8 mouse cellular contexts compared by ENCODE assay signal in the genomic region with DNA sequence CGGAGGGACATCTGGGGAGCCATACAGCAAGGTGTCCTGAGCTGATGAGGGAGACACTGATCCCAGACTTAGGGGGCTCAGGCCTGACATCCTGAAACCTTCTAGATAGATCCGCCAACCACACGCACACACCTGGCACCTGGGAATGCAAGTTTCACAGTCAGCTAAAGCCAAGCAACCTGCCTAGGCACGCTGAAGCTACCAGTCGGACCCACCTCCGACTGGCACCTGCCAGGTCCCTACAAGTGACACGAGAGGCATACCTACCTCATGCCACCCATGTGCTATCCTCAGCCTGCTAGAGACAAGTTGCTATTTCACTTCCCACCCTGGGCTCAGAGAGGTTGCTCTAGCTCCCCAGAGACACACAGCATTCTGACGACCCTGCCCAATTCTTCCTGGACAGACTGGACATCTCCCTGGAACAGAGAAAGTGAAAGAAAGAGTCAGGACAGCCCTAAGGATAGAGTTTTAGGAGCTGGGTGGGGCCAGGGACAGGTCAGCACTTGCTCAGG. TPM values are rescaled to one million over a fixed set of nuclear protein-coding genes. Genes with fewer than 3 reads are reported as not detected.
DNase-seq lines count a peak whose midpoint lies in the region; ATAC-seq and TF ChIP-seq lines count a peak whose summit lies in the region.

No protein-coding gene starts in this region.

- H3K36me3 ChIP-seq in heart, embryonic 13.5 days = peaks cover 37% of the 10 kb centered on the region
- H3K36me3 ChIP-seq in ES-Bruce4 (ENCODE audit: control insufficient read depth, insufficient read depth, low read length, poor library complexity, severe bottlenecking) = no peaks in the 10 kb centered on the region
- no peaks in the 10 kb centered on the region for H3K36me3 ChIP-seq in forebrain, postnatal 0 days (ENCODE audit: insufficient read depth)
- peaks cover 12% of the 10 kb centered on the region for H3K36me3 ChIP-seq in liver, postnatal 0 days (replicated peaks; ENCODE audit: insufficient read depth, low read length)

- no peak for TF ChIP-seq POLR2A in ES-Bruce4 (IDR thresholded peaks at IDR 0.05; ENCODE audit: insufficient read depth, low read length)

- DNase-seq in heart, postnatal 25 days (ENCODE audit: low spot score) = no peak
- DNase-seq in forebrain, postnatal 0 days = no peak
- DNase-seq in liver, postnatal 0 days = no peak
- no peak for DNase-seq in layer of hippocampus, adult 18-20 months (ENCODE audit: low spot score in 2 of 2)

- H3K4me2 ChIP-seq in heart, embryonic 13.5 days = peak overlapping the region; percentile 96
- peak overlapping the region; percentile 66; the same call in 1 of the 2 replicates for H3K4me2 ChIP-seq in forebrain, postnatal 0 days (ENCODE audit: low read depth)
- H3K4me2 ChIP-seq in liver, postnatal 0 days (ENCODE audit: low read depth, low read length) = peak overlapping the region; percentile 78

- H3K27ac ChIP-seq in heart, embryonic 13.5 days (replicated peaks) = peak overlapping the region; percentile 95
- no peak overlapping the region for H3K27ac ChIP-seq in ES-Bruce4 (ENCODE audit: insufficient read depth, low read length)
- no peak overlapping the region for H3K27ac ChIP-seq in forebrain, postnatal 0 days (ENCODE audit: low read depth, low read length)
- H3K27ac ChIP-seq in liver, postnatal 0 days (ENCODE audit: low read depth) = peak overlapping the region; percentile 78

- no peaks in the 10 kb centered on the region for H3K9me3 ChIP-seq in heart, embryonic 13.5 days
- no peaks in the 10 kb centered on the region for H3K9me3 ChIP-seq in ES-Bruce4 (replicated peaks; ENCODE audit: control insufficient read depth, insufficient read depth, low read length, poor library complexity, severe bottlenecking)
- no peaks in the 10 kb centered on the region for H3K9me3 ChIP-seq in forebrain, postnatal 0 days (ENCODE audit: low read length)
- no peaks in the 10 kb centered on the region for H3K9me3 ChIP-seq in liver, postnatal 0 days (ENCODE audit: low read length)

- 28% methylated on average over 8 of the region's 8 CpGs for WGBS in heart, embryonic 13.5 days
- WGBS in forebrain, postnatal 0 days = 35% methylated on average over 8 of the region's 8 CpGs
- WGBS in liver, postnatal 0 days (ENCODE audit: insufficient replicate concordance) = 49% methylated on average over 8 of the region's 8 CpGs

- intact Hi-C loops in heart, postnatal 25 days (cut with DNase I) = loop anchor here (5.0 kb wide), 1 partner anchor 148 kb away; a partner anchor contains a TSS

- peak overlapping the region; percentile 84 for H3K4me3 ChIP-seq in heart, embryonic 13.5 days
- H3K4me3 ChIP-seq in ES-Bruce4 (ENCODE audit: low read depth, low read length) = peak overlapping the region; percentile 84
- H3K4me3 ChIP-seq in forebrain, postnatal 0 days (ENCODE audit: low read depth, low read length) = no peak overlapping the region
- peak overlapping the region; percentile 63 for H3K4me3 ChIP-seq in liver, postnatal 0 days (ENCODE audit: low read depth, low read length)

- ATAC-seq in heart, embryonic 13.5 days (ENCODE audit: extremely low read depth, insufficient number of reproducible peaks, low FRiP score, low TSS enrichment) = no peak
- no peak for ATAC-seq in forebrain, postnatal 0 days
- ATAC-seq in liver, postnatal 0 days = no peak
- no peak for ATAC-seq in activated CD4-positive, CD25-positive, alpha-beta regulatory T cell, adult 4 months
- no peak for ATAC-seq in frontal cortex, adult (ENCODE audit: low TSS enrichment)

- H3K9ac ChIP-seq in heart, embryonic 13.5 days = peak overlapping the region; percentile 94
- peak overlapping the region; percentile 87; the same call in 1 of the 2 replicates for H3K9ac ChIP-seq in ES-Bruce4 (ENCODE audit: low read depth, poor library complexity, severe bottlenecking)
- H3K9ac ChIP-seq in forebrain, postnatal 0 days = no peak overlapping the region
- H3K9ac ChIP-seq in liver, postnatal 0 days (replicated peaks) = peak overlapping the region; percentile 73

- no peaks in the 10 kb centered on the region for H3K27me3 ChIP-seq in heart, embryonic 13.5 days (replicated peaks)
- H3K27me3 ChIP-seq in ES-Bruce4 (ENCODE audit: control insufficient read depth, insufficient read depth, low read length, poor library complexity, severe bottlenecking) = no peaks in the 10 kb centered on the region
- H3K27me3 ChIP-seq in forebrain, postnatal 0 days (ENCODE audit: insufficient read depth, low read length) = peaks cover 30% of the 10 kb centered on the region
- H3K27me3 ChIP-seq in liver, postnatal 0 days (ENCODE audit: insufficient read depth, low read length) = peaks cover 14% of the 10 kb centered on the region

- TF ChIP-seq EP300 in ES-Bruce4 (IDR thresholded peaks at IDR 0.05; ENCODE audit: insufficient read depth, low read depth, low read length) = no peak
- no peak for TF ChIP-seq EP300 in liver, postnatal 0 days (IDR thresholded peaks at IDR 0.05; ENCODE audit: low read depth)

- no peak for TF ChIP-seq CTCF in ES-Bruce4 (IDR thresholded peaks at IDR 0.05; ENCODE audit: low read depth, low read length)
- no peak for TF ChIP-seq CTCF in forebrain, postnatal 0 days (IDR thresholded peaks at IDR 0.05; ENCODE audit: low read depth)
- TF ChIP-seq CTCF in liver, postnatal 0 days (IDR thresholded peaks at IDR 0.05; ENCODE audit: low read depth) = no peak

- peaks cover 44% of the 10 kb centered on the region for H3K4me1 ChIP-seq in heart, embryonic 13.5 days
- H3K4me1 ChIP-seq in ES-Bruce4 (ENCODE audit: control insufficient read depth, insufficient read depth, low read length) = peaks cover 4% of the 10 kb centered on the region
- H3K4me1 ChIP-seq in forebrain, postnatal 0 days (ENCODE audit: insufficient read depth) = peaks cover 6% of the 10 kb centered on the region; the same call in 1 of the 2 replicates
- peaks cover 33% of the 10 kb centered on the region for H3K4me1 ChIP-seq in liver, postnatal 0 days (ENCODE audit: insufficient read depth)

RNA-seq across cellular contexts. Expression of a gene that starts 0.9 kb away (rescaled TPM):
- polyA plus RNA-seq in heart, embryonic 13.5 days (2015; fragmentation: Nextera tagmentation; extraction: Ambion mirVana) = 264 and 271 TPM in 2 replicates
- total RNA-seq in heart, postnatal 25 days (2021) = 10 to 100 TPM; 35.9 to 36.6 TPM
- polyA plus RNA-seq in ES-Bruce4 (2011; ENCODE audit: insufficient read depth, insufficient read length, low read depth, missing spikeins) = 156 and 164 TPM in 2 replicates
- total RNA-seq in forebrain, postnatal 0 days (2014; rRNA removed) = 19.5 and 28.2 TPM in 2 replicates
- 15.7 and 17.0 TPM in 2 replicates for polyA plus RNA-seq in forebrain, postnatal 0 days (2015; fragmentation: Nextera tagmentation; extraction: Ambion mirVana)
- 40.7 and 42.8 TPM in 2 replicates for polyA plus RNA-seq in liver, postnatal 0 days (2015; fragmentation: Nextera tagmentation; extraction: Ambion mirVana)
- 1 to 10 TPM; 3.6 to 5.2 TPM for total RNA-seq in layer of hippocampus, adult 18-20 months (2021)
- polyA plus RNA-seq in activated CD4-positive, CD25-positive, alpha-beta regulatory T cell, adult 4 months (2017; shearing (Covaris generic)) = 100 to 1,000 TPM; 828 to 877 TPM

RNA-seq across cellular contexts. Expression of a gene that starts 5.2 kb away (rescaled TPM):
- polyA plus RNA-seq in heart, embryonic 13.5 days (2015; fragmentation: Nextera tagmentation; extraction: Ambion mirVana) = 10.6 and 12.8 TPM in 2 replicates
- total RNA-seq in heart, postnatal 25 days (2021) = 100 to 1,000 TPM; 110 to 115 TPM
- polyA plus RNA-seq in ES-Bruce4 (2011; ENCODE audit: insufficient read depth, insufficient read length, low read depth, missing spikeins) = 54.6 and 61.1 TPM in 2 replicates
- total RNA-seq in forebrain, postnatal 0 days (2014; rRNA removed) = 109 and 129 TPM in 2 replicates
- 25.6 and 26.5 TPM in 2 replicates for polyA plus RNA-seq in forebrain, postnatal 0 days (2015; fragmentation: Nextera tagmentation; extraction: Ambion mirVana)
- 13.2 and 14.5 TPM in 2 replicates for polyA plus RNA-seq in liver, postnatal 0 days (2015; fragmentation: Nextera tagmentation; extraction: Ambion mirVana)
- 100 to 1,000 TPM; 118 to 123 TPM for total RNA-seq in layer of hippocampus, adult 18-20 months (2021)
- polyA plus RNA-seq in activated CD4-positive, CD25-positive, alpha-beta regulatory T cell, adult 4 months (2017; shearing (Covaris generic)) = 1 to 10 TPM; 1.9 to 3.8 TPM

RNA-seq across cellular contexts. Expression of a gene that starts 7.0 kb away (rescaled TPM):
- 2.2 and 2.6 TPM in 2 replicates for polyA plus RNA-seq in heart, embryonic 13.5 days (2015; fragmentation: Nextera tagmentation; extraction: Ambion mirVana)
- 1 to 10 TPM; 6.5 to 6.7 TPM for total RNA-seq in heart, postnatal 25 days (2021)
- 10.6 and 11.0 TPM in 2 replicates for polyA plus RNA-seq in ES-Bruce4 (2011; ENCODE audit: insufficient read depth, insufficient read length, low read depth, missing spikeins)
- total RNA-seq in forebrain, postnatal 0 days (2014; rRNA removed) = 6.1 and 6.2 TPM in 2 replicates
- 1.1 TPM in 2 replicates for polyA plus RNA-seq in forebrain, postnatal 0 days (2015; fragmentation: Nextera tagmentation; extraction: Ambion mirVana)
- polyA plus RNA-seq in liver, postnatal 0 days (2015; fragmentation: Nextera tagmentation; extraction: Ambion mirVana) = 2.5 and 3.1 TPM in 2 replicates
- total RNA-seq in layer of hippocampus, adult 18-20 months (2021) = 10 to 100 TPM; 10.2 to 12.0 TPM
- polyA plus RNA-seq in activated CD4-positive, CD25-positive, alpha-beta regulatory T cell, adult 4 months (2017; shearing (Covaris generic)) = 10 to 100 TPM; 13.2 to 17.0 TPM

RNA-seq across cellular contexts. Expression of a gene that starts 18.8 kb away (rescaled TPM):
- polyA plus RNA-seq in heart, embryonic 13.5 days (2015; fragmentation: Nextera tagmentation; extraction: Ambion mirVana) = 0.09 and 0.11 TPM in 2 replicates
- total RNA-seq in heart, postnatal 25 days (2021) = under 1 TPM; 0.14 to 0.21 TPM
- not detected in 2 replicates for polyA plus RNA-seq in ES-Bruce4 (2011; ENCODE audit: insufficient read depth, insufficient read length, low read depth, missing spikeins)
- 0.14 and 0.15 TPM in 2 replicates for total RNA-seq in forebrain, postnatal 0 days (2014; rRNA removed)
- polyA plus RNA-seq in forebrain, postnatal 0 days (2015; fragmentation: Nextera tagmentation; extraction: Ambion mirVana) = 0.09 and 0.18 TPM in 2 replicates
- 0.05 TPM in 1 of 2 replicates, not detected in the other for polyA plus RNA-seq in liver, postnatal 0 days (2015; fragmentation: Nextera tagmentation; extraction: Ambion mirVana)
- total RNA-seq in layer of hippocampus, adult 18-20 months (2021) = under 1 TPM in 1 of 2 experiments, not detected in 1; 0.15 TPM
- not detected for polyA plus RNA-seq in activated CD4-positive, CD25-positive, alpha-beta regulatory T cell, adult 4 months (2017; shearing (Covaris generic))

RNA-seq across cellular contexts. Expression of a gene that starts 27.1 kb away (rescaled TPM):
- polyA plus RNA-seq in heart, embryonic 13.5 days (2015; fragmentation: Nextera tagmentation; extraction: Ambion mirVana) = 5.5 and 6.5 TPM in 2 replicates
- total RNA-seq in heart, postnatal 25 days (2021) = 1 to 10 TPM; 4.7 to 4.9 TPM
- polyA plus RNA-seq in ES-Bruce4 (2011; ENCODE audit: insufficient read depth, insufficient read length, low read depth, missing spikeins) = 6.5 and 6.9 TPM in 2 replicates
- total RNA-seq in forebrain, postnatal 0 days (2014; rRNA removed) = 2.3 and 2.4 TPM in 2 replicates
- 1.2 and 1.7 TPM in 2 replicates for polyA plus RNA-seq in forebrain, postnatal 0 days (2015; fragmentation: Nextera tagmentation; extraction: Ambion mirVana)
- 12.1 and 14.2 TPM in 2 replicates for polyA plus RNA-seq in liver, postnatal 0 days (2015; fragmentation: Nextera tagmentation; extraction: Ambion mirVana)
- total RNA-seq in layer of hippocampus, adult 18-20 months (2021) = 1 to 10 TPM; 4.1 to 4.2 TPM
- 100 to 1,000 TPM; 196 to 326 TPM for polyA plus RNA-seq in activated CD4-positive, CD25-positive, alpha-beta regulatory T cell, adult 4 months (2017; shearing (Covaris generic))

Comparison
In these comparisons a context has a peak if more than half of its experiments do, and no peak if none do; other contexts are left out.
1. H3K27ac ChIP-seq: peak in heart, embryonic 13.5 days (single experiment) and liver, postnatal 0 days (single experiment); none in ES-Bruce4 (single experiment) and forebrain, postnatal 0 days (single experiment).
2. Peak in every context shown above with its lines, with median percentiles within 50 percentile points of each other: H3K4me2 ChIP-seq.